Mouse (Mus musculus): ENCODE results near the gene Slc39a7.
"Not testable (repeated sequence)": the region's sequence is repeated elsewhere in the genome, so short reads cannot be mapped to it uniquely, and the experiment has no call there.

Slc39a7 gene

GRCm38 (mm10) chr17:34029890-34030595 is 1.4 kb downstream of the Slc39a7 start:
- DNase-seq = no peak

- DNase-seq = no peak
These were observed 2.2 kb downstream of the Slc39a7 start for GRCm38 (mm10) chr17:34029150-34029889.

- DNase-seq = no peak
These were observed 2.9 kb downstream of the Slc39a7 start for GRCm38 (mm10) chr17:34028501-34029149.

GRCm38 (mm10) chr17:34027656-34028223 is 3.7 kb downstream of the Slc39a7 start, which contains the start of gene H2-Ke6:
TSS of gene H2-Ke6 (minus strand) at chr17:34028060.
- DNase-seq = peak; percentile 97 to 98

GRCm38 (mm10) chr17:34026917-34027655 is 4.4 kb downstream of the Slc39a7 start:
- peak in 1 of 2 experiments; percentile 53 for DNase-seq

- DNase-seq = no peak
These were observed 5.3 kb downstream of the Slc39a7 start for GRCm38 (mm10) chr17:34026221-34026620.

- no peak for DNase-seq
These were observed 5.7 kb downstream of the Slc39a7 start for GRCm38 (mm10) chr17:34025756-34026151.

GRCm38 (mm10) chr17:34024861-34025755 is 6.4 kb downstream of the Slc39a7 start:
- peak in 1 of 2 experiments; percentile 62 for DNase-seq

- DNase-seq = peak; percentile 81 to 92
These were observed 7.1 kb downstream of the Slc39a7 start, which contains the start of gene Ring1 for GRCm38 (mm10) chr17:34024317-34024821. TSS of gene Ring1 (minus strand) at chr17:34024680.

- no peak for DNase-seq
These were observed 7.8 kb downstream of the Slc39a7 start for GRCm38 (mm10) chr17:34023678-34024077.

GRCm38 (mm10) chr17:34022987-34023386 is 8.5 kb downstream of the Slc39a7 start:
- no peak for DNase-seq

GRCm38 (mm10) chr17:34022414-34022783 is 9.1 kb downstream of the Slc39a7 start:
- DNase-seq = no peak

GRCm38 (mm10) chr17:34021539-34022413 is 9.7 kb downstream of the Slc39a7 start:
- DNase-seq = peak in 1 of 2 experiments; percentile 8

- DNase-seq = no peak
These were observed 18.0 kb downstream of the Slc39a7 start for GRCm38 (mm10) chr17:34013436-34013835.

GRCm38 (mm10) chr17:34010156-34010555 is 21.3 kb downstream of the Slc39a7 start:
- no peak for DNase-seq

- DNase-seq = no peak
These were observed 24.9 kb downstream of the Slc39a7 start for GRCm38 (mm10) chr17:34006570-34006969.

- DNase-seq = peak in 1 of 2 experiments; percentile 72
These were observed 28.1 kb downstream of the Slc39a7 start for GRCm38 (mm10) chr17:34003426-34003825.

- DNase-seq = not testable (repeated sequence)
These were observed 30.7 kb downstream of the Slc39a7 start for GRCm38 (mm10) chr17:34000796-34001195.

- peak; percentile 95 to 96 for DNase-seq
These were observed 31.3 kb downstream of the Slc39a7 start, which contains the start of gene H2-K1 for GRCm38 (mm10) chr17:34000150-34000537. TSS of gene H2-K1 (minus strand) at chr17:34000347.
